Mouse (Mus musculus): ENCODE results near the gene Fnip2. TPM values are rescaled to one million over a fixed set of nuclear protein-coding genes. Genes with fewer than 3 reads are reported as not detected.

The Fnip2 gene
- polyA plus RNA-seq, 1 experiment from 2014 or later = 5.3 TPM

DNA sequence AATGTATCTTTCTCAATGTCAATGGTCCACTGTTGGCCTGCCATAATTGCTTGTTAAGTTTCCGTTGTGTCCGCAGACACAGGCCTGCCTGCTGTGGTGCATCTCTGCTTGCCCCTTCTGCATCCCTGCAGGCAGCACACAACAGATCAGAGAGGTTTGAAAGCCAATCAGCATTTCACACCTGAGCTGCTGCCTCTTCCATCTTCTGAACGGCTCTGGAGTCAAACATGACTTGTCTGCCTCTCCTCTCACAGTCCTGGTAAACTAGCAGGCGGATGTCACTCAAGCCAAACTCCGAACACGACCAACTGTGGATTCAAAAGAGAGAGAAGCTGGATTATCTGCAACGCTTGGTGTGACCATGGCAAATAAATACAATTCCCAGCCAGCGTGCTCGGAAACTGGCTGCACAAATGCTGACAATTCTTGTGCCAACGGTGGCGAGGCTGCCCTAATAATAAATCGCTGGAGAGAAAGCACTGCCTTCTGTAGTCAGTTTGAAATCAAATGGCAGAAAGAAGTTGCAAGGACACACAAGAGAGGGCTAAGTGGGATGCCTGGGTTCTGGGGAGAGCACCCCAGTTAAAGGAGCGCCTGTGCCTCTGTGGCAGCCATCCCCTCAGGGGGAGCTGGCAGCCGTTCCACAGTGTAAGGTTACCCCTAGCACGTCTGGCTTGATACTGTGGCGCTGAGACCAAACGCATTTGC is 49.6 kb downstream of the Fnip2 start:
- no peaks in the 10 kb centered on the region for H3K36me3 ChIP-seq
- peak; percentile 68 for ATAC-seq (replicated peaks)
- no peak overlapping the region for H3K4me3 ChIP-seq
- peaks cover 23% of the 10 kb centered on the region for H3K4me1 ChIP-seq
- H3K27me3 ChIP-seq = no peaks in the 10 kb centered on the region
- no peak overlapping the region for H3K9ac ChIP-seq (replicated peaks)
- H3K27ac ChIP-seq (replicated peaks) = peak overlapping the region; percentile 32; the same call in 1 of the 2 replicates
- H3K4me2 ChIP-seq (replicated peaks) = 0 out of 2 replicates have a peak overlapping the region, but pooled peaks have one; percentile 16
- 40% methylated on average over 17 of the region's 17 CpGs for WGBS
- no peaks in the 10 kb centered on the region for H3K9me3 ChIP-seq

- 90% methylated on average over 4 of the region's 4 CpGs for WGBS
- no peaks in the 10 kb centered on the region for H3K27me3 ChIP-seq
- no peak for ATAC-seq (replicated peaks)
- H3K4me3 ChIP-seq = no peak overlapping the region
- peaks cover 23% of the 10 kb centered on the region for H3K4me1 ChIP-seq
- no peaks in the 10 kb centered on the region for H3K9me3 ChIP-seq
- H3K9ac ChIP-seq (replicated peaks) = no peak overlapping the region
- no peaks in the 10 kb centered on the region for H3K36me3 ChIP-seq
- H3K27ac ChIP-seq (replicated peaks) = no peak overlapping the region
- no peak overlapping the region for H3K4me2 ChIP-seq (replicated peaks)
Observed at GRCm38 (mm10) chr3:79516958-79517357, 50.6 kb downstream of the Fnip2 start.

GRCm38 (mm10) chr3:79516099-79516920 is 51.3 kb downstream of the Fnip2 start:
- H3K36me3 ChIP-seq = no peaks in the 10 kb centered on the region
- H3K4me3 ChIP-seq = no peak overlapping the region
- ATAC-seq (replicated peaks) = no peak
- H3K9me3 ChIP-seq = no peaks in the 10 kb centered on the region
- H3K4me2 ChIP-seq (replicated peaks) = no peak overlapping the region
- 69% methylated on average over 14 of the region's 14 CpGs for WGBS
- no peak overlapping the region for H3K9ac ChIP-seq (replicated peaks)
- H3K27ac ChIP-seq (replicated peaks) = no peak overlapping the region
- no peaks in the 10 kb centered on the region for H3K27me3 ChIP-seq
- H3K4me1 ChIP-seq = peaks cover 23% of the 10 kb centered on the region

DNA sequence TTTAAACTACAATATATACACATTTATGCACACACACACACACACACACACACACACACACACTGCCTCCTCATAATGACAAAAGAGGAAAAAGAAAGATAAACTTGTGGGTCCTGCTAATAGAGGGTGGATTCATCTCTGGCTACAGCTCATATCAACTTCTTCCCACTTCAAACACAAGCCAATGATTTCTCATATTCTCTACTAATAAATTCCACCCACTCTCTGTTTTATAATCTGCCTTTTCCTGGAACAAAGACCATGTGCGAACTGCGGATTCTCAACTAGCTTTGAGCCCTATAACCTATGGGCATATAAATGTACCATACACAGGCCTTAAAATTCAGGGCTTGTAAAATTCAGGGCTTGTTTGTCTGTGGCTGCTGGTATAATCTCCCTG is 53.3 kb downstream of the Fnip2 start:
- Histone ChIP-seq H3K36me3 (no peaks in the 10 kb centered on the region), H3K4me2 (replicated peaks) (no peak overlapping the region), H3K27me3 (no peaks in the 10 kb centered on the region), H3K4me1 (peaks cover 20% of the 10 kb centered on the region), H3K9ac (replicated peaks) (no peak overlapping the region), H3K27ac (replicated peaks) (no peak overlapping the region), H3K4me3 (no peak overlapping the region), H3K9me3 (no peaks in the 10 kb centered on the region)
- 95% methylated on average over 2 of the region's 2 CpGs for WGBS
- no peak for ATAC-seq (replicated peaks)

DNA sequence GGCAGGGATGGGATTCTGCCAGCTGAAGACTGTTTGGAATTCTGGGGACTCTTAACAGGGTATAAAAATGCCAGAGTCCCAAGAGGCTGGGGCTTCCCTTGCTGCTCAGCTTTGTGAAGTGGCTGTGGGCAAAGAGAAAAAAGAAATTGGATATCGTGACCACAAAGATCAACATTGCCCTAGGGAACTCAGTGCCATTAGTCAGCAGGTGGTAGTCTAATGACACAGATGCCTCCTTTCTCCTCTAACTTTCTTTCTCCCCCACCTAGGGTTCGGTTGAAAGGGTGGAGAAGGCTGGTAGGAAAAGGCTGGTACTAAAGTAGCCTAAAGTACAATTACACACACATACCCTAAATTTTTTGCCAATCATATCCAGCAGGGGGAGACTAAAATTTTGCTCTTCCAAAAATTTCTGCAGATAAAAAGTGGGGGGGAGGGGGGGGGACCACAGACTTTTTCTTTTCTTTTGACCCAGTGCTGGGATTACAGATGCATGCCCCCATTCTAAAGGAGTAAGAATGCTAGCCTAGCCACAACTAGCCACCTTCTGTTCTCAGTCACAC is 66.3 kb downstream of the Fnip2 start:
- 65% methylated on average over 2 of the region's 2 CpGs for WGBS
- Histone ChIP-seq H3K9me3 (no peaks in the 10 kb centered on the region), H3K36me3 (peaks cover 6% of the 10 kb centered on the region; the same call in 1 of the 2 replicates), H3K4me2 (replicated peaks) (no peak overlapping the region), H3K27me3 (no peaks in the 10 kb centered on the region), H3K4me3 (no peak overlapping the region), H3K9ac (replicated peaks) (no peak overlapping the region), H3K27ac (replicated peaks) (no peak overlapping the region), H3K4me1 (0 out of 2 replicates have a peak, but pooled peaks cover 2% of the 10 kb centered on the region)
- no peak for ATAC-seq (replicated peaks)

DNA sequence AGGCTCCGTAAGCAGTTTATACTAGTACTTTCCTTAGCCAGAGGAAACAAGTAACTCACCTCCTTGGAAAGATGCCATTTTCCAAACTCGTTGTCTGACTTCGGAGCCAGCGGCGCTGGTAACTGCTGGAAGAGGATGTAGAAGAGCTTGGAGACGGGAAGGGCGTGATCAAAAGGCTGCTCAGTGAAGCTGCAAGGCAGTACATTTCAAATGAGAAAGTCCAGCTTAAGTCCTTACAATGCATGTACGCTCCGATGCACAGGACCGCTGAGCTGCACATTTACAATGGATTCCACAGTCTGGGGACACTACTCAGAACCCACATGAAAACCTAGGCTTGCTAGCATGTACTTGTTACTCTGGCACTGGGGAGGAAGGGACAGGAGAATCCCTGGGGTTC is 67.3 kb downstream of the Fnip2 start:
- H3K9ac ChIP-seq (replicated peaks) = no peak overlapping the region
- H3K4me3 ChIP-seq = no peak overlapping the region
- H3K4me2 ChIP-seq (replicated peaks) = no peak overlapping the region
- H3K27ac ChIP-seq (replicated peaks) = no peak overlapping the region
- peaks cover 6% of the 10 kb centered on the region; the same call in 1 of the 2 replicates for H3K36me3 ChIP-seq
- H3K4me1 ChIP-seq = 0 out of 2 replicates have a peak, but pooled peaks cover 2% of the 10 kb centered on the region
- ATAC-seq (replicated peaks) = peak; percentile 38; the same call in 1 of the 2 replicates
- no peaks in the 10 kb centered on the region for H3K27me3 ChIP-seq
- H3K9me3 ChIP-seq = no peaks in the 10 kb centered on the region
- WGBS = 16% methylated on average over 10 of the region's 10 CpGs

- Histone ChIP-seq H3K27ac (replicated peaks) (no peak overlapping the region), H3K36me3 (peaks cover 23% of the 10 kb centered on the region), H3K4me2 (replicated peaks) (no peak overlapping the region), H3K4me1 (0 out of 2 replicates have a peak, but pooled peaks cover 2% of the 10 kb centered on the region), H3K4me3 (no peak overlapping the region), H3K9me3 (no peaks in the 10 kb centered on the region), H3K27me3 (no peaks in the 10 kb centered on the region), H3K9ac (replicated peaks) (no peak overlapping the region)
- 80% methylated on average over 6 of the region's 6 CpGs for WGBS
- 0 out of 2 replicates have a peak, but pooled peaks have one; percentile 41 for ATAC-seq (replicated peaks)
Observed at GRCm38 (mm10) chr3:79496668-79497067, 70.9 kb downstream of the Fnip2 start.

- Histone ChIP-seq H3K27ac (replicated peaks) (no peak overlapping the region), H3K9me3 (no peaks in the 10 kb centered on the region), H3K4me3 (no peak overlapping the region), H3K36me3 (peaks cover 28% of the 10 kb centered on the region), H3K4me2 (replicated peaks) (no peak overlapping the region), H3K27me3 (no peaks in the 10 kb centered on the region), H3K9ac (replicated peaks) (no peak overlapping the region), H3K4me1 (0 out of 2 replicates have a peak, but pooled peaks cover under 1% of the 10 kb centered on the region)
- no peak for ATAC-seq (replicated peaks)
- WGBS = 76% methylated on average over 7 of the region's 7 CpGs
Observed at GRCm38 (mm10) chr3:79495151-79495550, 72.4 kb downstream of the Fnip2 start.

- H3K27ac ChIP-seq (replicated peaks) = no peak overlapping the region
- no peak for ATAC-seq (replicated peaks)
- H3K27me3 ChIP-seq = no peaks in the 10 kb centered on the region
- no peak overlapping the region for H3K9ac ChIP-seq (replicated peaks)
- H3K4me1 ChIP-seq = no peaks in the 10 kb centered on the region
- H3K4me3 ChIP-seq = no peak overlapping the region
- H3K36me3 ChIP-seq = peaks cover 28% of the 10 kb centered on the region
- H3K9me3 ChIP-seq = no peaks in the 10 kb centered on the region
- no peak overlapping the region for H3K4me2 ChIP-seq (replicated peaks)
- WGBS = 70% methylated on average over 8 of the region's 8 CpGs
Observed at GRCm38 (mm10) chr3:79494028-79494427, 73.6 kb downstream of the Fnip2 start.

DNA sequence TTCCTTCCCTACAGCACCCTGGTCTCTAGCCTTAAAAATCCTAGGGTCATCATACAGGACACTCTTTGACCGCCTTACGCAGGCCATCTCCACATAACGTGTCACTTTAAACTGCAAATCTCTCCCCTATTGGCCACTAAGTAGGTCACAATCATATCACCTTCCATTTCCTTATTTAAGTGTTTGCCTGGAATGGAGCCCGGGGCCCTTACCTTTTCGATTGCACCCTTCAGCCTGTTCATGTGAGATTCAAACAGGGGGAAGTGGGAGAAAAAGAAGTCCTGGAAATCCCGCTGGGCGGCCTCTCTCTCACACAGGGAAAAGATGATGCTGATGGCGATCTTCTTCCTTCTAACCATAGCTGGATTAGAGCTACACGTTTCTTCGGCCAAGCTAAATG is 74.5 kb downstream of the Fnip2 start:
- Histone ChIP-seq H3K27me3 (no peaks in the 10 kb centered on the region), H3K9me3 (no peaks in the 10 kb centered on the region), H3K27ac (replicated peaks) (no peak overlapping the region), H3K4me2 (replicated peaks) (no peak overlapping the region), H3K36me3 (peaks cover 36% of the 10 kb centered on the region), H3K9ac (replicated peaks) (no peak overlapping the region), H3K4me1 (no peaks in the 10 kb centered on the region), H3K4me3 (no peak overlapping the region)
- ATAC-seq (replicated peaks) = no peak
- 96% methylated on average over 10 of the region's 10 CpGs for WGBS

DNA sequence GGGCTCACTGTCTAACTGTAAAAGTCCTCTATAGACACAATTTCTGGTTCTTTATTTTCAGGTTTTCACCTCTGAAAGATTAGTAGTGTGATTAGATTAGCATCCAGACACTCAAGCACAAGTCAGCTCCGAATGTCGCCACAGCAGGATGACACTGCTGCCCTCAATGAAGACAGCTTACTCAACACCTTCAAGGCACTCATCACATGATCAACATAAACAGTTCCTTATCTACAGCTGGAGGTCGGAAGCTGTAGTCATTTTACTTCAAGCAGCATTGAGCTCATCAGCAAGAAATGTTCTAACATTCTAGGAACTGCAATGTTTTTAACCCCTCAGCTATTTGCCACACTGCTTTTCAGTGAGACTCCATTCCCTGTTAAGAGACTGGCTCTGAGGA is 76.0 kb downstream of the Fnip2 start:
- no peaks in the 10 kb centered on the region for H3K9me3 ChIP-seq
- H3K27ac ChIP-seq (replicated peaks) = no peak overlapping the region
- ATAC-seq (replicated peaks) = no peak
- no peaks in the 10 kb centered on the region for H3K4me1 ChIP-seq
- H3K36me3 ChIP-seq = peaks cover 39% of the 10 kb centered on the region
- H3K9ac ChIP-seq (replicated peaks) = no peak overlapping the region
- H3K4me3 ChIP-seq = no peak overlapping the region
- WGBS = 98% methylated on average over 3 of the region's 3 CpGs
- H3K27me3 ChIP-seq = no peaks in the 10 kb centered on the region
- no peak overlapping the region for H3K4me2 ChIP-seq (replicated peaks)

DNA sequence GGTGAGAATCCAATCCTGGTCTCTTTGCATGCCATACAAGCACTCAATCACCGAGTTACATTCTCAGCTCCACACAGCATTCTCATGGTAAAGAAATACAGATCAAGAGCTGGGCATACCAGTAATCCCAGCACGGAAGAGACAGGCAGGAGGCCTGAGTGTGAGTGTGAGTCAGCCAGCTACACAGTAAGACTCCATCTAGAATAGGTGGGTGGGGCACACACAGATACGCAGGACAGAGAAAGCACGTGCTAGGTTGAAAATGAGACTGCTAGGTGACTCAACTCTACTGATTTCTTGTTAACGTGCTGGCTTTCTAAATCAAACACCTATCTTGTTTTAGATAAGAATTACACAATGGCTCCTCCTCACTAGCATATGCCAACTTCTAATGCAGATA is 77.5 kb downstream of the Fnip2 start:
- H3K27me3 ChIP-seq = no peaks in the 10 kb centered on the region
- H3K4me1 ChIP-seq = no peaks in the 10 kb centered on the region
- no peaks in the 10 kb centered on the region for H3K9me3 ChIP-seq
- H3K9ac ChIP-seq (replicated peaks) = no peak overlapping the region
- no peak overlapping the region for H3K4me3 ChIP-seq
- peaks cover 48% of the 10 kb centered on the region for H3K36me3 ChIP-seq
- no peak overlapping the region for H3K4me2 ChIP-seq (replicated peaks)
- ATAC-seq (replicated peaks) = no peak
- no peak overlapping the region for H3K27ac ChIP-seq (replicated peaks)
- WGBS = 94% methylated on average over 5 of the region's 5 CpGs

Data from forebrain, embryonic 15.5 days (tissue).